Mouse (Mus musculus) ES-E14 (cell line): ENCODE results near the gene Ccr1l1.
"Not testable (repeated sequence)": the region's sequence is repeated elsewhere in the genome, so short reads cannot be mapped to it uniquely, and the experiment has no call there.

ENCODE experiments used
- CHD2 ChIP-seq: IDR thresholded peaks from 2 replicates; pipeline ENCODE4 v1.6.1; 2014; ENCODE audit warnings: mild to moderate bottlenecking, low read depth, low read length, inconsistent platforms
- HCFC1 ChIP-seq: IDR thresholded peaks from 2 replicates; pipeline ENCODE4 v1.6.1; 2012; ENCODE audit warnings: low read length, inconsistent platforms, borderline replicate concordance; ENCODE audit not compliant: insufficient read depth
- MAFK ChIP-seq: IDR thresholded peaks from 2 replicates; pipeline ENCODE4 v1.6.1; 2014; ENCODE audit warnings: mild to moderate bottlenecking, low read depth, low read length, inconsistent platforms; ENCODE audit not compliant: insufficient read depth
- ZC3H11A ChIP-seq: IDR thresholded peaks from 2 replicates; pipeline ENCODE4 v1.6.1; 2012; ENCODE audit warnings: low read depth, mild to moderate bottlenecking, inconsistent platforms, low read length, borderline replicate concordance
- ZNF384 ChIP-seq: IDR thresholded peaks from 2 replicates; pipeline ENCODE4 v1.6.1; 2012; ENCODE audit warnings: low read depth, low read length, inconsistent platforms

- not testable (repeated sequence) for TF ChIP-seq HCFC1, ZC3H11A, MAFK, CHD2, ZNF384
Observed at GRCm38 (mm10) chr9:123980858-123981475, 2.8 kb upstream of the Ccr1l1 start.
